Mouse (Mus musculus) thymus, postnatal 4 days (tissue): Measurements from ENCODE around the gene Ccl11.

Experiments used
- DNase-seq: peaks from one replicate; pipeline ENCODE4 v3.0.0; 2021

The Ccl11 gene

DNA sequence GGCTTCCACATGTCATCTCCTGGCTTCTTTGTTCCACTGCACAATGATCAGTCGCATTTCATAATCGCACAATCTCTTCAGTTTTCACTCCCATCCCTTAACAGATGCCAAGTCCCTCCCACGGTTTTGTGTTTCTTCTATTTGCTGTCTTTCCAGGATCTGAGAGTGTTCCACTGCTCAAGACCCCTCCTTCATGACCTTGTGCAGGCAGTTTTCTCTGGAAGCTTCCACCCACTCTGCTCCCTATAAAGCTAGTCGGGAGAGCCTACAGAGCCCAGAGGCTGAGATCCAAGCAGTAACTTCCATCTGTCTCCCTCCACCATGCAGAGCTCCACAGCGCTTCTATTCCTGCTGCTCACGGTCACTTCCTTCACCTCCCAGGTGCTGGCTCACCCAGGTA, at the start of gene Ccl11:
Ccl11 (plus strand) TSS at position 178 of the 400 bp plus-strand sequence.
- no peak for DNase-seq

GRCm38 (mm10) chr11:82010115-82010514, 47.5 kb upstream of the Ccl11 start:
- no peak for DNase-seq

GRCm38 (mm10) chr11:82011411-82012193, 46.0 kb upstream of the Ccl11 start:
- DNase-seq = no peak

DNA sequence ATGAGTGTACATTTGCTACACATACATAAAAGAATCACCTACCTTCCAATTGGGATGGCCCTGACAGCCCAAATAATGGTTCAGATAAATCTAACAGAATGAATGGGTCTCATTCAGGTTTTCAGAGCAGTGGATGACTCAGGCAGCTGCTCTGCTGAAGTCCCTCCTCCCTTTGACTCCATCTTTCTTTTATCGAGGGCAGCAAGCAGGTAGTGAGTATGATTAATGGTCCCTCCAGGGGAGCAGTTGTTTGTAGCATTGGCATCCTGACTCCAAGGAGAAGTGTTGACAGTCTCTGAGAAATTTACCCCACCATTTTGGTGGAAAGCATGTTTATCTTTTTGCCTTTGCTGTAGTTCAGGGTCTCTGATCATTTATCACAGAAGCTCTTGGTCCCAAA, 43.9 kb upstream of the Ccl11 start:
- no peak for DNase-seq

DNA sequence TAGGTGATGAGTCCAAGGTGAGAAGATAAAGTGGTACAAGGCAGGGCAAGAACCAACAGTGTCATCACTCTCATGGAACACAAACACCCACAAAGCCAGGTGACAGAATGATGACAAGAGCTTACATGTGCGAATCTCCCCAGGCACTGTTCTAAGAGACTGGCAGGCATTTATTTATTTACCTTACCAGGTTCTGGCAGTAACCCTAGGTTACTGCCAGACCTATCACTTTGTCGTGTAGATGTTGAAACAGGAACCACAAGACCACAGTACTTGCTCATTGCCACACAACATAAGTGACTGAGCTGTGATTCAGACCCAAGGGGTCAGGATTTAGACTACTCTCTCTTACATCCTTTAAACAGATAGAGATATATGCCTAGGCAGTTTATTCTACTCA, 42.6 kb upstream of the Ccl11 start:
- no peak for DNase-seq

DNA sequence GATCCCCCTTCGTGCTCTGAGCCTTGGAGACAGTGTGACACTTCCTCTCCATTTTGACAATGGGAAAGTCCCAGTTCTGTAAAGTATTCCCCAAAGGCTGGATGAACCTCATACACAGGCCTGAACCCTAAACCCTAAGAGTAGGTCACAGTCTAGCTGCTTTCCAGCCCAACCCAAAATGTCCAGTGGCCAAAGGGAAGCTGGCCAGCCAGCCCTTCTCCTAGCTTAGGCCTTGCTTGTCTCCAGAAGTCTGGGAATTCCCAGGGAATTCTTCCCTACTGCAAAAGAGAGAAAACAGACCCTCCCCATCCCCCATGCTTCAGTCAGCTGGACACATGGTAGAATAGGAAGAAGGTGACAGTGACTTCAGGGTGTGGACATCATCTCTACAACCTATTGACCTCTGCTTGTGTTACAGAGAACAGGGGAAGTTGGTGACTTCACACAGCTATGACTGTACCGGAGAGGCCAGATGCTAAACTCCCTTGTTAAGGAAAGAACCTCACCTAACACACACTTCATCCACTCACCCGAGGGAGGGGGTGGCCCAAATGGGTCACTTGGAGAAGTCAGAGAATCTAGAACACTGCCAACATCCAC, 41.3 kb upstream of the Ccl11 start:
- no peak for DNase-seq

DNA sequence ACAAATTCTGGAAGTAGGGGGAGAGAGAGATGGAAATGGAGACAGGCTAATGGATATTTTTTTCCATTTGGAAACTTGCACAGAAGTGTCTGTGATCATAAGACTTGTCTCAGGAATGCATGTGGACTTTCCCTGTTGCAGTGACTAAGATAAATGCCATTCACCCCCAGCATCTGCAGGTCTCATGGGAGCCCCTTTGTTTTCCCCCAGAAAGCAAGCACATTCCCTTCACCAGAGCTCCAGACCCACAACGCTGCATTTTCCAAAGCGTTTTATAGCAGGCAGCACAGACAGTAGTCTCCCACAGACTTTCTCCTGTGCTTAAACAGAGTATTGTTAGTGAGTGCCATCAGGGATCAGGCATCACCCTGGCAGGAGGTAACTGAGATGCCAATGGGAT, 38.2 kb upstream of the Ccl11 start:
- DNase-seq = no peak

- DNase-seq = no peak
Measured at GRCm38 (mm10) chr11:82019793-82020192, 37.8 kb upstream of the Ccl11 start.

GRCm38 (mm10) chr11:82021406-82021805, 36.2 kb upstream of the Ccl11 start:
- no peak for DNase-seq

DNA sequence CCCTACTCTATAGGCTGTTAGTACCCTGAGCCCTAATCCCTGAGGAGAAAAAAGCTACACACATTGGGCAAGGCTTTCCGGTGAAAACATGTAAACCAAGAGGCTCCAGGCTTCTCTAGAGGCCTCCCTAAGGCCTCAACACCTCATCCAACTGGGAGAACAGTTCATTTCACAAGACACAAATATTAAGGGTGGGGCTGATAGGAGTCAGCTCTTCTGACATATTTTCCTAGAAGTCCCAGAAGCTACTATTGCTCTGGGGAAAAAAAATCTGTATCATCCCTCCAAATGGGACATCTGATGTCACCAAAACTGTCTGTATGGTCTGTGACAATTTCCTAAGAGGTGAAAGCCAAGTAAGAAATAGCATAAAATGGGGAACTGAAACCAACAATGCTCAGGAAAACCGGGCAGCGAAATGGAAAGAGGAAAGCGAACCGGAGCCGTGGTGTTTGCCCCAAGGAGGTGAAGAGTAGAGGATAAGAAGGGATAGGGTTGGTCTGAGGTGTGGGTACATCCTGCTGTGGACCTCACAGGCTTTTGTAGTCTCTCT, 35.0 kb upstream of the Ccl11 start:
- DNase-seq = no peak

DNA sequence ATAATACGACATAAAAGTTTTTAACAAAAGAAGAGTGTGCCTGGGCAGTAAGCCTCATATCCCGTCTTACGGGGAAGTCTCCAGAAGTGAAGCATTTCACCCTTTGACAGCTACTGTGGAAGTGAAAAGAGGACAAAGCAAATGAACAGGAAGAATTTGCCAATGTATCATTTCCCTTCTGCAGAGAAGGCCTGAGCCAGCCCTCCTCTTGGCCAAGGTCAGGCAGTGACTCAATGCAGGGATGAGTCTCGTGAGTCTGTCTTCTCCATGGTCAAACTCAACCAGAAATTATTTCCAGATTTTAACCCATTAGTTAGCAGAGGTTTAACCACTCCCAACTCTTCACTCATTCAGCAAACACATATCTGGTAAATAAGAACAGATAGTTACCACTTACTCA, 33.9 kb upstream of the Ccl11 start:
- DNase-seq = no peak

GRCm38 (mm10) chr11:82030171-82030570, 27.5 kb upstream of the Ccl11 start:
- no peak for DNase-seq

GRCm38 (mm10) chr11:82032136-82032535, 25.5 kb upstream of the Ccl11 start:
- DNase-seq = no peak

- no peak for DNase-seq
Measured at GRCm38 (mm10) chr11:82032678-82033344, 24.8 kb upstream of the Ccl11 start.

DNA sequence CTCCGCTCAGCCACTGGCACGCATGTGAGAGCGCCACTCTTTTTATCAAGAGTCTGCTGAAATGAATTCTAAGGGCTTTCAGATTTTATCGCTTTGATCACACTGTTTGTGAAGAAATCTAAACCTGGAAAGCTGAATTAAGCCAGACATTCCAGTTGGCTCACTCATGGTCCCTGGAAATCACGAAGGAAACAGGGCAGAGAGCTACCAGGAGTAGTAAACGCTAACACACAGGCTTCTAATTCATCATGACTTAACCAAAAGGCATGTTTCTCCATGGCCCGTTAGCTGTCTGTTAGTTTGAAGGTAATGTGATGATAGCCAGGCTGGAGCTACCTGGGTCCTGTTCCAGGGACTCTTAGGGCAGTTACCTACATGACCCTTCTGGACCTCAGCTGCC, 23.2 kb upstream of the Ccl11 start:
- no peak for DNase-seq

DNA sequence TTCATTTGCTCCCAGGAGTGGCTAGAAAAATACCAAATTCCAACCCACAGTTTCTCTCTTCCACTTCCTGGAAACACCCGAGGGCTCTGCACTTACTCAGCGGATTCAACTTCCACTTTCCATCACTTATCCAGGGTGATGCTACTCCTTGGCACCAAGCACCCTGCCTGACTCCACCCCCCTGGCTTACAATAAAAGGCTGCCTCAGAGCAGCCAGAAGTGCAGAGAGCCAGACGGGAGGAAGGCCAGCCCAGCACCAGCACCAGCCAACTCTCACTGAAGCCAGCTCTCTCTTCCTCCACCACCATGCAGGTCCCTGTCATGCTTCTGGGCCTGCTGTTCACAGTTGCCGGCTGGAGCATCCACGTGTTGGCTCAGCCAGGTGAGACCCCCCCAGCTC, 22.3 kb upstream of the Ccl11 start, which contains the start of gene Ccl2:
Ccl2 (plus strand) TSS at position 216 of the 400 bp plus-strand sequence.
- DNase-seq = peak; percentile 8

DNA sequence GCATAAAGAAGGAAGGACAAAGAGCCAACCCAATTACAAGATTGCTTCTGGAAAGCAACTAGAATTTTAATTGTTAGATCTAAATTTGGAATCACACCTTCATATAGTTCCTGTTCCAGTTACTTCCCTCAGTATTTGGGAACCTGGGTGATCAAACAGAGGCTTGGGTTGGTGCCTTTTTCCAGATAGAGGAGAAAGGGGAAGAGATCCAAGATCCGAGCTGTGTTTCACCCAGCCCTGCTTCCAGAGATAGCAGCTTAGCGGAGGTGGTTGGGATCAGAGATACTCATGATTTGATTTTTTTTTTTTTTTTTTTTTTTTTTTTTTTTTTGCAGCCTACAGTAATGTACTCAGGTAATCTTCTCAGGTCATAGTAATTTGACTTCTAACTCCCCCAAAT, 21.8 kb upstream of the Ccl11 start:
- DNase-seq = no peak

GRCm38 (mm10) chr11:82038535-82038934, 19.1 kb upstream of the Ccl11 start, which contains the start of gene Gm17268:
TSS of gene Gm17268 (minus strand) at chr11:82038562.
- no peak for DNase-seq

- no peak for DNase-seq
Measured at GRCm38 (mm10) chr11:82039132-82039660, 18.4 kb upstream of the Ccl11 start.

GRCm38 (mm10) chr11:82041671-82042080, 15.9 kb upstream of the Ccl11 start:
- no peak for DNase-seq

DNA sequence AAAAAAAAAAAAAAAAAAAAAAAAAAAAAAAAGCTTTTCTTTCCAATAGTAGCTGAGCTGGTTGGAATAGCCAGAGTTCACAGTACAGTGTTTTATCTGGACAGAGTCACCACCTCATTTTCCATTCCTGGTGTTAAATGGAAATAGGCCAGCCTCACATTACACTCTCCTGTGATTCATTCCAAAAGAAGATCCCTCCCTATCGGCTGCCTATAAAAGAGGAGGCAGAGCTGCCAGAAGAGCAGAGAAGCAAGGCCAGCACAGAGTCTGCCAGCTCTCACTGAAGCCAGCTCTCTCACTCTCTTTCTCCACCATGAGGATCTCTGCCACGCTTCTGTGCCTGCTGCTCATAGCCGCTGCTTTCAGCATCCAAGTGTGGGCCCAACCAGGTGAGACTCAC, 12.2 kb upstream of the Ccl11 start, which contains the start of gene Ccl7:
Ccl7 (plus strand) TSS at position 242 of the 400 bp plus-strand sequence.
- DNase-seq = no peak

- peak; percentile 67 for DNase-seq
Measured at GRCm38 (mm10) chr11:82047746-82048415, 9.7 kb upstream of the Ccl11 start.

DNA sequence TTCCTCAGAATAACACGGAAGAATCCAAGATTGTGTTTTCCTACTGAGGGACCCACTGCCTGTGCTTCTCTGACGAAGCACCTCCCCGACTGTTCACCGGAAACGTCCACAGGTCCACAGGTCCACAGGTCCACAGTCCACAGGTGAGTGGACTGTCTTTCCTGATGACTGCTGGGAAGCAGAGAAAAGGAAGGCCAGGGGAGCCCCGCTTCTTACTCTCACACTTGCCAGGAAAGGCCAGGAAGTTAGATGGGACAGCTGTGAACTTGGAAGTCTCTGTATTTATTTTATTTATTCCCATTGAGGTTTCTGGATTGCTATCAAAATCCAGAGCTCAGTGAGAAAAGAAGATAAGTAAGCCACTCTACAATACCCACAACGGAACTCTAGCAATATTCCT, 3.8 kb upstream of the Ccl11 start:
- no peak for DNase-seq
